Mouse (Mus musculus) adipocyte (in vitro differentiated cells): Measurements from ENCODE around the gene Pdik1l.

Experiments used
- DNase-seq: peaks from one replicate; pipeline ENCODE4 v3.0.0-alpha.2; 2016; ENCODE audit warnings: low spot score

Pdik1l gene

DNA sequence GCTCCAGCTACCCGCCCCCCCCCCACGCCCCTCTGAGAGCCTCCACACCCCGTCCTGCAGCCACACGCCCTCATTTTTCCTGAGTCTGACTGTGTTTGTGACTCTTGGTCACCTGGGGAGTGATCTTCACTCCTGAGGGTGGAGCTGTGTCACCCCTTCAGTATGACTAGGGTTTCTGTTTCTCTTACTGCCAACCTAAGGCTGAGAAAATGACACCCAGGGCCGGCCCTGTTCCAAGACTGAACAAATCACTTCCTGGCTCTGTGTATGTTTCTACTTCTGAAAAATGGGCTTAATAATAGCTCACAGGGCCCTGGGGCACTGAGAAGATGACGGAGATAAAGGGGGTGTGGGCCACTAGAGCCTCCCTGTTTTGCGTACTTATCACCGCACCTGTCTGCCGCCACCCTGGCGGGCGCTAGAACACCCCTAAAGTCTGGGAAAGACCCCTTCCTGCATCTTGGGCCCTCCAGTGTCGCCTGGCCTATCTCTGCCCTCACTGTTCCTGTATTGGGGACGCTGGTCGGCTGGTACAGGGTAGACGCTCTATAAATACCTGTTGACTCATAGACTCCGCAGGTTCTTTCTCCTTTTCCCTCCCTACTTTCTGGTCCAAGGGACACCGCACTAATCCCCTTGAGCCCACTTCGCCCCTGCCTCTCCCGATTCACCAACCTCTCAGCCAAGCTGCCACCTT is 50.0 kb downstream of the Pdik1l start:
- no peak for DNase-seq

DNA sequence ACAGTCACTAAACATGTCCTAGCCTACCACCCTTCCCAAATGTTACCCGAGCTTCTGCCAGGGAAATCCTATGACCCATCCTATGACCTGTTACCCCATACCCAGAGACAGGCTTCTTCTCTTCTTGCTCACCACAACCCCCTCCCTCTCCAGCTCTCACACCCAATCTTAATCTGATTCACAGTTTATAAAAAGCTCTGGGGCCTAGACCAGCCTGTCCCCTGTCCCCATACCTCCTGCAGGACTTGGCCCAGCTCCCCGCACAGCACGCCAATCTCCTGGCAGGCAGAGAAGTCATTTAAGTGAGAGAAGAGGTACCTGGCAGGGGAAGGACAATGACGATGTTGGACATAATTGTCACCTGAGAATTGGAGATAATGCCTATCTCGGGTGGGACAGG is 52.8 kb downstream of the Pdik1l start:
- no peak for DNase-seq

DNA sequence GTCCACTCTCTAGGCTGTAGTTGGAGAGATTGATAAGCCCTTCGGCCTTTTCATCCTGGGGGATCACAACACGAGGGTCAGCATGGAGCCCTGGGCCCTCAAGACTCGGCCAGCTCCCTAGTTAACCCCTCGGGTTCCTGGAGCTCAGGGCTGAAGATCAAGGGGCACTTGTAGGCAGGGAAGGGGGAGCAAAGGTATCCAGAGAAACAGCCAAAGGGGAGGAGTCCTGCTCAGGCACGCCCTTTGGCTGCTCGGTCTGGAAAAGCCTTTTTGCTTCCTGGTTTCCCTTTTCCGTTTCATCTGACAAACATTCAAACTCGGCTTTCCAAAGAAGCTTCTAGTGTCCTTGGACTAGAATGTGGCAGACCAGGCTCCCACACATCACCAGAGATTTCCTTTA is 57.3 kb downstream of the Pdik1l start:
- DNase-seq: no peak

DNA sequence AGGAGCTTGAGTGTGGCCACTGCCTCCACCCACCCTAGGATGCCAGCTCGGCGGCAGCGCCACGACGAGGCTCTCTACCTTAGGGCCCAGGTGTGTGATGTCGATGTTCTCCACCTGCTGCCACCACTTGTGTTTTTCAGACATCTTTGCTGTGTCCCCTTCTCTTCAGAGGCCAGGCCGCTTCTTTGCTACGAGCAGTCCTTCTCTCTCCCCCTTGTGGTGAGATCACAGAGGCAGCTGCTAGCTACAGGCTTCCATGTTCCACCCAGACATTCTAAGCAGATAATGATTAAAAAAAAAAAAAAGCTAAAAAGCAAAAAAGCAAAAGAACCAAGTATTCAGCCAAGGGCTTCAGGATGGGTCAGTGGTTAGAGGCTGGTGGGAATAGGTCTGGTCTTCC is 60.5 kb downstream of the Pdik1l start, which contains the start of gene Catsper4:
Catsper4 (minus strand) TSS at position 190 of the 400 bp plus-strand sequence.
- no peak for DNase-seq
